Mouse (Mus musculus): ENCODE measurements around the gene Gm6882. TPM values are rescaled to one million over a fixed set of nuclear protein-coding genes. Genes with fewer than 3 reads are reported as not detected.

The Gm6882 gene
- polyA plus RNA-seq (2014; fragmentation: Illumina TruSeq; extraction: RNeasy Lipid Tissue Mini Kit (QIAGEN cat#74804)) = not detected

DNA sequence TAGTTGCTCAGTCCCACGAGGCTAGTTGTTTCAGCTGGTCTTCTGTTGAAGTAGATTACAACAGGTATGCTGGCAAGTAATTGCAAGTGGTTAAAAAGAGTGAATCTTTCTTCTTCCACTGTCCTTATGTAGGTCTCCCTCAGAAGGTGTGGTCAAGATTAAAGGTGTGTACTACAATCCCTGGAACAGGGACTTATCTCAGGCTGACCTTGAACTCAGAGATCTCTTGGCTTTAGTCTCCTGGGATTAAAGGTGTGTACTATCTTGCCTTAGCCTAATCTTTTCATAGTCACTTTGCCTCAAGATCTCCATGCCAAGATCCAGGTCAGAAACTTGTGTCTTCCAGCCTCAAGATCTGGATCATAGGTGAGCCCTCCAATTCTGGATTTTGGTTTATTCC, at the start of gene Gm6882:
Gene Gm6882 (minus strand): TSS at position 101 of the 400 bp plus-strand sequence.

Other genes starting within 250 kb of the Gm6882 start
- gene Gm5157, start 242.3 kb downstream of the Gm6882 start, polyA plus RNA-seq (2014; fragmentation: Illumina TruSeq; extraction: RNeasy Lipid Tissue Mini Kit (QIAGEN cat#74804)) = not detected
- gene Vmn1r124, start 172.1 kb downstream of the Gm6882 start, polyA plus RNA-seq (2014; fragmentation: Illumina TruSeq; extraction: RNeasy Lipid Tissue Mini Kit (QIAGEN cat#74804)) = not detected
- gene Vmn1r125, start 160.6 kb downstream of the Gm6882 start, polyA plus RNA-seq (2014; fragmentation: Illumina TruSeq; extraction: RNeasy Lipid Tissue Mini Kit (QIAGEN cat#74804)) = not detected
- not detected for gene Vmn1r126, start 131.3 kb downstream of the Gm6882 start, polyA plus RNA-seq (2014; fragmentation: Illumina TruSeq; extraction: RNeasy Lipid Tissue Mini Kit (QIAGEN cat#74804))
- gene Vmn1r127, start 112.9 kb downstream of the Gm6882 start, polyA plus RNA-seq (2014; fragmentation: Illumina TruSeq; extraction: RNeasy Lipid Tissue Mini Kit (QIAGEN cat#74804)) = not detected
- gene Vmn1r128, start 83.4 kb downstream of the Gm6882 start, polyA plus RNA-seq (2014; fragmentation: Illumina TruSeq; extraction: RNeasy Lipid Tissue Mini Kit (QIAGEN cat#74804)) = not detected
- gene Vmn1r129, start 71.5 kb downstream of the Gm6882 start, polyA plus RNA-seq (2014; fragmentation: Illumina TruSeq; extraction: RNeasy Lipid Tissue Mini Kit (QIAGEN cat#74804)) = not detected
- gene Vmn1r130, start 79.0 kb upstream of the Gm6882 start, polyA plus RNA-seq (2014; fragmentation: Illumina TruSeq; extraction: RNeasy Lipid Tissue Mini Kit (QIAGEN cat#74804)) = not detected
- gene Vmn1r131, start 113.3 kb upstream of the Gm6882 start, polyA plus RNA-seq (2014; fragmentation: Illumina TruSeq; extraction: RNeasy Lipid Tissue Mini Kit (QIAGEN cat#74804)) = not detected
- not detected for gene Vmn1r132, start 181.3 kb upstream of the Gm6882 start, polyA plus RNA-seq (2014; fragmentation: Illumina TruSeq; extraction: RNeasy Lipid Tissue Mini Kit (QIAGEN cat#74804))

Measured in ovary, adult 10 weeks (tissue).